Mouse (Mus musculus) limb, embryonic 13.5 days (tissue): ENCODE measurements around the gene Hnf1b. TPM values are rescaled to one million over a fixed set of nuclear protein-coding genes. Genes with fewer than 3 reads are reported as not detected.

ENCODE experiments used
- ATAC-seq: fragments of 200-750 bp; cut with Nextera tagmentation; 2 replicates; pipeline ENCODE4 v1.8.0; 2017; ENCODE audit warnings: low read depth, moderate number of reproducible peaks, moderate TSS enrichment; ENCODE audit not compliant: low FRiP score
- H3K27ac ChIP-seq: fragments of 300-500 bp; sonication (generic); 2 replicates; pipeline ENCODE4 v1.5.1; 2015; ENCODE audit warnings: inconsistent platforms, mild to moderate bottlenecking, moderate library complexity
- H3K27me3 ChIP-seq: fragments of 300-500 bp; sonication (generic); 2 replicates; pipeline ENCODE4 v1.6.1; 2015; ENCODE audit warnings: mild to moderate bottlenecking, inconsistent platforms
- H3K36me3 ChIP-seq: fragments of 300-500 bp; sonication (generic); 2 replicates; pipeline ENCODE4 v1.6.1; 2015; ENCODE audit warnings: inconsistent platforms, mild to moderate bottlenecking, moderate library complexity
- H3K4me1 ChIP-seq: fragments of 300-500 bp; sonication (generic); 2 replicates; pipeline ENCODE4 v1.6.1; 2015; ENCODE audit warnings: inconsistent platforms
- H3K4me2 ChIP-seq: fragments of 300-500 bp; sonication (generic); replicated peaks from 2 replicates; pipeline ENCODE4 v1.6.1; 2015; ENCODE audit warnings: inconsistent platforms, mild to moderate bottlenecking, moderate library complexity
- H3K4me3 ChIP-seq: fragments of 300-500 bp; sonication (generic); 2 replicates; pipeline ENCODE4 v1.5.1; 2015; ENCODE audit warnings: moderate library complexity, mild to moderate bottlenecking, inconsistent platforms
- H3K9ac ChIP-seq: fragments of 300-500 bp; sonication (generic); 2 replicates; pipeline ENCODE4 v1.6.1; 2015; ENCODE audit warnings: mild to moderate bottlenecking, inconsistent platforms
- H3K9me3 ChIP-seq: fragments of 300-500 bp; sonication (generic); 2 replicates; pipeline ENCODE4 v1.6.1; 2016; ENCODE audit warnings: inconsistent platforms
- WGBS: fragments of 180-500 bp; shearing (Covaris S2); methylation state at CpG from one replicate; pipeline ENCODE4 v1.1.7; 2015; 5-methylcytosine and 5-hydroxymethylcytosine counted together
- polyA plus RNA-seq: library from polyadenylated mRNA; unstranded; fragments of >200 nt; fragmentation: Nextera tagmentation; extraction: Ambion mirVana; gene quantifications from 2 replicates; pipeline ENCODE4 v1.2.1, GENCODE M21; 2015

Gene Hnf1b
- polyA plus RNA-seq, 1 experiment from 2014 or later, result not detected

DNA sequence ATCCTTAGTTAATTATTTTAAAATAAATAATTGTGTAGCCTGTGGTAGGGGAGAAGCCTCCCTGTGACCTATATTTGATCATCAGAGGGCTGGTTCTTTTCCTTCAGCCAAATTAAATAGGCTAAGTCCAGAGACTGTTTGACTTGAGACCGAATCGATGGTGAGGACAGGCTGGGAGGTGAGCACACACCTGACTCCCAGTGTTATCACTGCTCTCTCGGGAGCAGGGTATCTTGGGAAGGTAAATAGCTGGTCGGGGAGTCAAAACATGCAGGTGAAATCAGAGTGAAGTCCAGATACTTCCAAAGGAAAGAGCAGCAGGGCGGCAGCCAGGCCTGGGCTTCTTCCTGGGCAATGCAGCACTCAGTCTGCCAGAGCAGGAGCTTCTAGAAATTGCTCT, 31.6 kb downstream of the Hnf1b start:
- Histone ChIP-seq H3K27ac (no peak overlapping the region), H3K36me3 (no peaks in the 10 kb centered on the region), H3K27me3 (0 out of 2 replicates have a peak, but pooled peaks cover 7% of the 10 kb centered on the region), H3K4me2 (no peak overlapping the region), H3K9ac (no peak overlapping the region), H3K9me3 (no peaks in the 10 kb centered on the region), H3K4me1 (0 out of 2 replicates have a peak, but pooled peaks cover 5% of the 10 kb centered on the region), H3K4me3 (no peak overlapping the region)
- WGBS, result 83% methylated on average over 5 of the region's 5 CpGs
- no peak for ATAC-seq

DNA sequence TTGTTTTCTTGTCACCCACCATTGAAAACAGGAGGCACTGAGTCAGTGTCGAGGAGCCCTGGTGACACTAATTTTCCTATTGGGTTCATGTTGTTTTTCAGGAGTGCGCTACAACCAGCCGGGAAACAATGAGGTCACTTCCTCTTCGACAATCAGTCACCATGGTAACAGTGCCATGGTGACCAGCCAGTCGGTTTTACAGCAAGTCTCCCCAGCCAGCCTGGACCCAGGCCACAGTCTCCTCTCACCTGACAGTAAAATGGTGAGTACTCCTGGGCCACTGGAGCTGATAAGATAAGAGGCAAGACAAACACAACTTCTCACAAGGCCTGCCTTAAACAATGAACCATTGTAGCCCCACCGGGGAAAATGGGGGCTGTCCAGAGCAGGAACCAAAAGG, 32.7 kb downstream of the Hnf1b start:
- Histone ChIP-seq H3K9ac (no peak overlapping the region), H3K4me2 (no peak overlapping the region), H3K4me3 (no peak overlapping the region), H3K4me1 (0 out of 2 replicates have a peak, but pooled peaks cover 5% of the 10 kb centered on the region), H3K27me3 (0 out of 2 replicates have a peak, but pooled peaks cover 5% of the 10 kb centered on the region), H3K36me3 (no peaks in the 10 kb centered on the region), H3K9me3 (no peaks in the 10 kb centered on the region), H3K27ac (no peak overlapping the region)
- ATAC-seq, result no peak
- 34% methylated on average over 6 of the region's 6 CpGs for WGBS

DNA sequence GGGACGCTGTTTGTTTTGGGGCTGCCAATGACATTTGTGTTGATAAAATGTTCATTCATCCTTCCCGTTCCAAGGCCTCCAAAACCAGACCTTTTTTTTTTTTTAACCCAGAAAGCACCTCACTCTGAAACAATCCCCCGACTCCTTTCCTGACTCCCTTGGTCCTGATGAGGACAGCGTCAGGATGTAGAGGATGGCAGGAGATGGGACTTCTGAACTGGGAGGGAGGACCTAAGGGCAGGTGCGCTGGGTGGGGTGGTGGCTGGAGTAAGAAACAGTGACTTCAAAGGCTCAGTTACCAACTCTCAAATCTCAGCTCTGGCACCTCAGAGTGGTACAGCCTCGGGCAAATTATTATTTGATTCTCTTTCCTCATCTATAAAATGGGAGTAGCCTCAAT, 33.2 kb downstream of the Hnf1b start:
- Histone ChIP-seq H3K9ac (no peak overlapping the region), H3K36me3 (no peaks in the 10 kb centered on the region), H3K4me1 (0 out of 2 replicates have a peak, but pooled peaks cover 5% of the 10 kb centered on the region), H3K27ac (no peak overlapping the region), H3K4me3 (no peak overlapping the region), H3K9me3 (no peaks in the 10 kb centered on the region), H3K4me2 (no peak overlapping the region), H3K27me3 (0 out of 2 replicates have a peak, but pooled peaks cover 3% of the 10 kb centered on the region)
- ATAC-seq, result no peak
- WGBS, result 47% methylated on average over 6 of the region's 6 CpGs

DNA sequence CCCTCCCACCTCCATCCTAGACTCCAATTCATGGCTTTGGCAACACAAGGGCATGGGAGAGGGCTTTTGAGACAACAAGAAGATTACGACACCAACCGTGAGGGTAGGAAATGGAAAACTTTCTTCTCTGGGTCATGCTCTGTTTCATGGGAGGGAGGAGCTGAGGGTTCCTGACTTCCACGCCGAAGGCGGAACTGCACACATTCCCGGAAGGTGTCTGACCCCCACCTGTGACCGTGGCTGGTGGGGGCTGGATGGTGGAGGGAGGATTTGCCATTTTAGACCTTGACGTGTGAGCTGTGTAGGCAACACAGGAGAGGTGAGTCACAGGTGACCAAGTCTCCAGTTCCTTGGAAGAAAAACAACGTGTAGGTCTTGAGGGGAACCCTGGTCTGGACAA, 33.9 kb downstream of the Hnf1b start:
- WGBS, result 88% methylated on average over 9 of the region's 9 CpGs

DNA sequence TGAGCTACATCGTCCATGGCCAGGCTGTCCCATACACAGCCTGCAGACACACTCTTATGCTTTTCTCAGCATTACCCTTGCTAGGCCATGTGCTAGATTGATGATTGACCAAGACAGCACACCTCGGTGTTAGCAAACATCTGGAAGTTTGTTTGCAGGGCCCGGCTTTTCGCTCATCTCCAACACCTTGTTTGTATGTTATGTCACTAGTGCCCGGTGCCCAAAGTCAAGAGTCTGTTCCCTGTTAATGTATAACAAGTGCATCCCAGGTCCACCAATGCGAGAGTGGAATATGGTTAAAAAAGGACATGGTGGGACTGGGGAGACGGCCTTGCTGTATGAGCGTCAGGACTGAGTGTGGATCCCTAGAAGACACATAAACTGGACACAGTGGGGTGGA, 35.3 kb downstream of the Hnf1b start:
- Histone ChIP-seq H3K4me2 (no peak overlapping the region), H3K27ac (no peak overlapping the region), H3K36me3 (no peaks in the 10 kb centered on the region), H3K9me3 (no peaks in the 10 kb centered on the region), H3K4me1 (0 out of 2 replicates have a peak, but pooled peaks cover 5% of the 10 kb centered on the region), H3K27me3 (no peaks in the 10 kb centered on the region), H3K9ac (no peak overlapping the region), H3K4me3 (no peak overlapping the region)
- no peak for ATAC-seq
- 91% methylated on average over 8 of the region's 8 CpGs for whole genome bisulfite sequencing

More for the DNA sequence above, 33.9 kb downstream of the Hnf1b start:
- H3K27me3 ChIP-seq, result 0 out of 2 replicates have a peak, but pooled peaks cover 3% of the 10 kb centered on the region
- H3K4me1 ChIP-seq, result 0 out of 2 replicates have a peak, but pooled peaks cover 5% of the 10 kb centered on the region
- no peaks in the 10 kb centered on the region for H3K9me3 ChIP-seq
- no peak overlapping the region for H3K4me2 ChIP-seq
- no peak overlapping the region for H3K27ac ChIP-seq
- no peaks in the 10 kb centered on the region for H3K36me3 ChIP-seq
- H3K4me3 ChIP-seq, result no peak overlapping the region
- no peak overlapping the region for H3K9ac ChIP-seq
- no peak for ATAC-seq

DNA sequence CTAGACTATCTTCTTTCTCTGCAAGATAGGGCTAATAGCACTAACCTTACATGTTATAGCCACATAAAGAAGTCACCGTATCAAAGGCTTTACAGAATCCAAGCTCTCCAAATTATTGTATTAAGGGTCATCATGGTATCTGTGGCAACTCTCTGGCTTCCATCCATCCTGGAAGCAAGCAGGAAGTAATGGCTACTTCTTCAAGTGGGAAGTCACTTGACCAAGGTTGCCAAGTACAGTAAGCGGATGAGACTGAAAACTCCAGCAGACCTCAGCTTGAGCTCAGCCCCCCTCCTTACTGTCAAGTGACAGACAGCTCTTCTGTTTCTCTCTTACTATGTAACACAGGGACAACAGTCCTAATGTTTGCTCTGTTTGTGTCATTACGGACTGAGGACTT, 36.9 kb downstream of the Hnf1b start:
- no peaks in the 10 kb centered on the region for H3K36me3 ChIP-seq
- H3K4me3 ChIP-seq, result no peak overlapping the region

DNA sequence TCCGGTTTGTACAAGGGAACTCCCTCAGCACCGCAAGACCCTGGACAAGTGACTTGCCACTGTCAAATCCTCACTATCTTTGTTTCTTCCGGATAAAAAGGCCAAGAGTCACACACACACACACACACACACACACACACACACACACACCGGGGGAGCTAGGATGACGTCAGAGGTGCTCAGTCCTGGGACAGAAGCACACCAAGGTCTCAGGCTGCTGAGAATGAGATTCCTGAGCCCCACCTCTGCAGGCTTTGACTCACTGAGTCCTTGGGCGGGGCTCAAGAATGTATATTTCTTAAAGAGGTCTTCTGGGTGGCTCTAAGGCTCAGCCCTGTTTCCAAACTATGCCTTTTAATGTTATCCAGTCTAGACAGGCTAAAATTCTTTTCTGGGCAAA, 41.5 kb downstream of the Hnf1b start:
- no peaks in the 10 kb centered on the region for H3K36me3 ChIP-seq
- no peak overlapping the region for H3K4me3 ChIP-seq
- no peaks in the 10 kb centered on the region for H3K4me1 ChIP-seq
- H3K9me3 ChIP-seq, result no peaks in the 10 kb centered on the region
- no peak for ATAC-seq
- no peak overlapping the region for H3K27ac ChIP-seq
- H3K4me2 ChIP-seq, result no peak overlapping the region
- WGBS, result 65% methylated on average over 6 of the region's 6 CpGs
- no peaks in the 10 kb centered on the region for H3K27me3 ChIP-seq
- no peak overlapping the region for H3K9ac ChIP-seq

More for the DNA sequence above, 36.9 kb downstream of the Hnf1b start:
- H3K27ac ChIP-seq, result no peak overlapping the region
- WGBS, result 83% methylated on average over 3 of the region's 3 CpGs
- no peak overlapping the region for H3K4me2 ChIP-seq
- H3K4me1 ChIP-seq, result 0 out of 2 replicates have a peak, but pooled peaks cover 5% of the 10 kb centered on the region
- H3K9me3 ChIP-seq, result no peaks in the 10 kb centered on the region
- H3K9ac ChIP-seq, result no peak overlapping the region
- ATAC-seq, result no peak
- H3K27me3 ChIP-seq, result no peaks in the 10 kb centered on the region

DNA sequence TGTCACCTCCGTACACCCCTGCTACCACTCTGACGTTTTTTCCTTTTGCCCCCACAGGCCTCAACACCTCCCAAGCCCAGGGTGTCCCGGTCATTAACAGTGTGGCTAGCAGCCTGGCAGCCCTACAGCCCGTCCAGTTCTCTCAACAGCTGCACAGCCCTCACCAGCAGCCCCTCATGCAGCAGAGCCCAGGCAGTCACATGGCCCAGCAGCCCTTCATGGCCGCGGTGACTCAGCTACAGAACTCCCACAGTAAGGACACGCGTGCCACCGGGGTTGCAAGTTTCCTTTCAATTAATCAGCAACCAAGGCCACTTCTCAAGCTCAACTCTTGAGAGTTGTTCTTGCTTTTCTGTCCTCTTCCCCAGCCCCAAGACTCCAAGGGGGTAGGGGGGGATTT, 43.5 kb downstream of the Hnf1b start:
- no peak overlapping the region for H3K4me2 ChIP-seq
- no peaks in the 10 kb centered on the region for H3K36me3 ChIP-seq
- no peaks in the 10 kb centered on the region for H3K9me3 ChIP-seq
- no peak overlapping the region for H3K9ac ChIP-seq
- no peaks in the 10 kb centered on the region for H3K27me3 ChIP-seq
- no peak overlapping the region for H3K27ac ChIP-seq
- 62% methylated on average over 9 of the region's 9 CpGs for WGBS
- H3K4me3 ChIP-seq, result no peak overlapping the region
- no peaks in the 10 kb centered on the region for H3K4me1 ChIP-seq
- no peak for ATAC-seq

DNA sequence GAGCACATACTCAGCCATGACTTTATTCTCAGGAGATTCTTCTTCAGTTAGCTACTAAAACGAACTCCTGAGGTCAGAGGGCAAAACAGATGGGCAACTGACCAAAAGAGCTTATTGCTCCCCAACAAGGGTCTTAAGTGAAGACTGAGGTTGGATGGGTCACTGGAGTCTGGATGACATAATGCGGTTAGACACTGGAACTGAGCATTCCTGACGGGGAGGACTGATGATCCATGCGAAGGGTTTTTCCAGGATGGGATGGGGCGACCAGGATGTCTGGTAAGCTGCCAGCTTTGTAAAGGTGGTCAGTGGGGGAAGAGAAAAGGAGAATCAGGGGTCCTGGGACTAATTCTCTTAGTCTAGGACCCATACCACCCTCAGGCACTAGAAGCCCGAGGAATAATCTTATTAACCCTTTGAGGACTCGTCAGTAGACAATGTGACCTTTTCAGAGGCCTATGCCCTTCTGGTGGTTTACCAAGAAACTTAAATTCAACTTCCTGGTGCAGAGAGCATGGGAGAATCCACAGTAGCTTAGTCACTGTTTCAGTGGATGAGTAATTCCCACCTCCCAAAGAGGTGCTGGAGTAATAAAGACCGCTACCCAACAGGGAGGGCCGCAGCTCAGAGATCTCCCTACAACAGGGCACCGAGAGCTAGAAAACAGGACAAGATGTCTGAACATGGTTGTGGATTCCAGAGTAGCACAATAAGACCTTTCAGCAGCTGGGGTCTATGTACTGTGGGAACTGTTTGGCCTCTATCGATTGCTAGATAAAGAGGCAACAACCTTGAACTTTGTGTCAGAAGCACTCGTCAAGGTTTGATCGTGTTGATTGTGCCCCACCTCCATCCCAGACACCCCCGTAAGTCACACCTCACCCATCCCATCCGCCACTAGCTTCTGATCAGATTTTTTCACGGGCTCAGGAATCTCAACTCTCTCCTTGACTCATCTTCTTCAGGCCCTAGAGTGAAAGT, 46.9 kb downstream of the Hnf1b start:
- H3K4me2 ChIP-seq, result no peak overlapping the region
- H3K27me3 ChIP-seq, result no peaks in the 10 kb centered on the region
- H3K9me3 ChIP-seq, result no peaks in the 10 kb centered on the region
- no peak overlapping the region for H3K9ac ChIP-seq
- 84% methylated on average over 16 of the region's 16 CpGs for WGBS
- ATAC-seq, result no peak
- H3K4me1 ChIP-seq, result no peaks in the 10 kb centered on the region
- no peak overlapping the region for H3K4me3 ChIP-seq
- no peaks in the 10 kb centered on the region for H3K36me3 ChIP-seq
- H3K27ac ChIP-seq, result no peak overlapping the region

DNA sequence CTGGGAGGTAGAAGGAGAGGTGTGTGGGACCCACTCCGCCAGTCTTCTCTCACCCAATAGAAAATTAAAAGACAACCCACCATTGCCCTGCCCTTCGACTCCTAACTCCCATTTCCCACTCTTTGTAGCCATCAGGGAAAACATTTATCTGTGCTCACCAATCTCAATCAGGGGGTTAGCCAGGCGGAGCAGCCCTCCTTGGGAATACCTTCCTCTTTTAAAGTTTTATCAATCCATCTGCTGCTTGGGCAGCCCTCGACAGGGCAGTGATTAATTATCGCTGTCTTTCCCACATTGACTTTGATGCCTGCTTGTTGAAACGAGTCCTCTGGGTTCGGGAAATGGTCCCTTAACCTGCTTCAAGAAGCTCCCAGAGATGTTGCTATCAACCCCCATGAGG, 47.7 kb downstream of the Hnf1b start:
- no peak overlapping the region for H3K9ac ChIP-seq

DNA sequence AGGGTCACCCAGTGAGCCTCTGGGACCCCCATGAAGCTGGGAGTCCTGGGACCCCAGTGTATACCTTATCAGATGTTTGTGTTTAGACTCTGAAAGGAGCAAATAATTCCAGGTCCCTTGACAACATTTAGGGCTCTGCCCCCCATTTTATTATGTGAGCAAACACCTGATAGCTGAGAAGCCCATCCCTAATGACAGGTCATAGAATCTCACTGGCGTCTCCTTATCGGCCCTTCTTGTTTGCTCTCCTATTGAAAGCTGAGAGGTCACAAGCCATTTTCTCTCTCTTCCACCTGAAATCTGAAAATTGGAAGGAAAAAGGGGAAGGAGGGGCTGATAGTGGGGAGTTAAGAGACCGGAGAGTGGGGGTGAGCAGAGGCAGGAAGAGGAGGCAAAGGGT, 52.9 kb downstream of the Hnf1b start:
- H3K4me1 ChIP-seq, result no peaks in the 10 kb centered on the region
- no peak overlapping the region for H3K4me3 ChIP-seq
- H3K9me3 ChIP-seq, result no peaks in the 10 kb centered on the region
- H3K9ac ChIP-seq, result no peak overlapping the region
- no peaks in the 10 kb centered on the region for H3K36me3 ChIP-seq
- H3K4me2 ChIP-seq, result no peak overlapping the region
- ATAC-seq, result no peak
- no peak overlapping the region for H3K27ac ChIP-seq
- 87% methylated on average over 3 of the region's 3 CpGs for WGBS
- H3K27me3 ChIP-seq, result no peaks in the 10 kb centered on the region

More for the DNA sequence above, 47.7 kb downstream of the Hnf1b start:
- 61% methylated on average over 7 of the region's 7 CpGs for WGBS
- Histone ChIP-seq H3K9me3 (no peaks in the 10 kb centered on the region), H3K4me1 (no peaks in the 10 kb centered on the region), H3K4me3 (no peak overlapping the region), H3K36me3 (no peaks in the 10 kb centered on the region), H3K27me3 (no peaks in the 10 kb centered on the region), H3K27ac (no peak overlapping the region), H3K4me2 (no peak overlapping the region)
- ATAC-seq, result no peak

DNA sequence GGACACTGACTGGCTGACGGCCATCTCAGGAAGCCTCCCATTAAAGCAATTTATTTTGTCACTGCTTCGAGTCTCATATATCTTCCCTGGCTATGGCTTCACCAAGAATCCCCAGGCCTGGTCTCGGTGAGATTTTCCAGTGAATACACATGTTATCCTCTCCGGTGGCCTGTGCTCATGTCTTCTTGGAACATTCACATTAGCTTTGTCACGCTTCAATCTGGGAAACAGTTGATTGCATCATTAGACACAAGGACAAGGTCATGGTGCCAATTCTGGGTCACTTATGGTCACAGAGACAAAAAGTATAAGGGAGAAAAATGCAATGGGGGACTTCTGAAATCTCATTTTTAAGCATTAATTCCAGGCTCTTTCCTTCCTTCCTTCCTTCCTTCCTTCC, 55.9 kb downstream of the Hnf1b start:
- H3K9ac ChIP-seq, result no peak overlapping the region

More for the DNA sequence above, 55.9 kb downstream of the Hnf1b start:
- no peak overlapping the region for H3K4me2 ChIP-seq
- H3K36me3 ChIP-seq, result no peaks in the 10 kb centered on the region
- no peaks in the 10 kb centered on the region for H3K9me3 ChIP-seq
- ATAC-seq, result no peak
- H3K27me3 ChIP-seq, result no peaks in the 10 kb centered on the region
- H3K4me3 ChIP-seq, result no peak overlapping the region
- 66% methylated on average over 5 of the region's 5 CpGs for WGBS
- H3K27ac ChIP-seq, result no peak overlapping the region
- H3K4me1 ChIP-seq, result no peaks in the 10 kb centered on the region
